Comparison of ENCODE assay signal across 24 mouse cellular contexts in the genomic region with DNA sequence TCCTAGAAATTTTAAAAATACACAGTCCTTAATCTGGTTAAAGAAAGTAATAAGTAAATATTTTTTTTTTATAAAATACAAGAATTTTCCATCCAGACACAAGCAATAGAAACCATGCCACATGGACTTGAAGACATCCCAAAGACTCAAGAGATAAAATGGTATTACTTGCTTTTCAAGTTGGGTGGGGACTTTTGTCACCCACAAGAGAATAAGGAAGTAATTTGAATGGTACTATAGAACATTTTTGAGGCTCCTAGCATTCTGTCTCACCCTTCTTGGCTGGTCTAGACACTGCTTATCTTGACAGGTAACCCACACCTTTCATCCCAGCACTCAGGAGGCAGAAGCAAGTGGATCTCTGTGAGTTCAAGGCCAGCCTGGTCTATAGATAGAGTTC.
"Had no signal": no experiment of that assay in that cellular context is flagged by ENCODE, and none has a peak within 500 bp of the region (broad histone marks: within the 10 kb centered on the region; RNA-seq: fewer than 3 reads in every experiment).

No protein-coding gene starts in this region.

- H3K9me3 ChIP-seq: heart, embryonic 10.5 days; heart, embryonic 12.5 days; hindbrain, embryonic 13.5 days; hindbrain, embryonic 15.5 days; kidney, embryonic 15.5 days; limb, embryonic 10.5 days; limb, embryonic 12.5 days; liver, embryonic 13.5 days had no signal

- H3K4me1 ChIP-seq: hindbrain, embryonic 13.5 days; hindbrain, embryonic 15.5 days; limb, embryonic 10.5 days; limb, embryonic 12.5 days had no signal

- H3K4me3 ChIP-seq: heart, embryonic 10.5 days; heart, embryonic 12.5 days; hindbrain, embryonic 13.5 days; hindbrain, embryonic 15.5 days; kidney, embryonic 15.5 days; limb, embryonic 10.5 days; limb, embryonic 12.5 days; liver, embryonic 13.5 days had no signal

- H3K9ac ChIP-seq: heart, embryonic 12.5 days; hindbrain, embryonic 13.5 days; hindbrain, embryonic 15.5 days; kidney, embryonic 15.5 days; limb, embryonic 12.5 days; liver, embryonic 13.5 days had no signal

- H3K4me2 ChIP-seq: heart, embryonic 12.5 days; hindbrain, embryonic 13.5 days; hindbrain, embryonic 15.5 days; kidney, embryonic 15.5 days; limb, embryonic 12.5 days; liver, embryonic 11.5 days; liver, embryonic 13.5 days had no signal

- H3K27me3 ChIP-seq: heart, embryonic 12.5 days; hindbrain, embryonic 13.5 days; hindbrain, embryonic 15.5 days; kidney, embryonic 15.5 days; limb, embryonic 12.5 days; liver, embryonic 13.5 days had no signal

- H3K27ac ChIP-seq: heart, embryonic 10.5 days; hindbrain, embryonic 13.5 days; hindbrain, embryonic 15.5 days; hindbrain, postnatal 0 days; kidney, embryonic 15.5 days; kidney, postnatal 0 days; limb, embryonic 10.5 days; limb, embryonic 12.5 days; liver, embryonic 13.5 days had no signal

- DNase-seq: gastrocnemius, postnatal 14 days; gastrocnemius, postnatal 36 days; heart, adult 18-20 months; heart, postnatal 10 days; heart, postnatal 36 days; kidney, adult 11 months; kidney, adult 2 months; kidney, adult 9 months; kidney, postnatal 14 days; kidney, postnatal 36 days; layer of hippocampus, adult 9-11 months; layer of hippocampus, postnatal 36 days; liver; liver, embryonic 13.5 days had no signal

- H3K36me3 ChIP-seq: heart, embryonic 10.5 days; hindbrain, embryonic 13.5 days; hindbrain, embryonic 15.5 days; kidney, embryonic 15.5 days; limb, embryonic 10.5 days; limb, embryonic 12.5 days; liver, embryonic 13.5 days had no signal
